Mouse (Mus musculus): ENCODE measurements at regions not wholly inside any gene's neighbourhood (a gene's known extent, or its start where the extent isn't known, plus 50 kb on each side); places are given as distances from the start of the nearest gene placed in this dataset.

GRCm38 (mm10) chr10:99524273-99525212 lies 234.9 kb downstream of the Csl start:
- TF ChIP-seq POLR2A (IDR thresholded peaks at IDR 0.05; ENCODE audit: low read depth, low read length) (no peak), CTCF (IDR thresholded peaks at IDR 0.05; ENCODE audit: extremely low read depth, insufficient read length, insufficient replicate concordance, low read depth, low read length) (no peak)
- Histone ChIP-seq H3K4me1 (ENCODE audit: control insufficient read depth, insufficient read depth, insufficient read length, low read length) (no peaks in the 10 kb centered on the region), H3K27me3 (ENCODE audit: control insufficient read depth, insufficient read depth, low read length) (no peaks in the 10 kb centered on the region), H3K27ac (ENCODE audit: insufficient read depth, low read depth, low read length) (no peak overlapping the region), H3K4me3 (ENCODE audit: low read depth, low read length) (no peak overlapping the region), H3K36me3 (ENCODE audit: control insufficient read depth, insufficient read depth, low read length) (no peaks in the 10 kb centered on the region)
- WGBS: 51% methylated on average over 20 of the region's 20 CpGs

DNA sequence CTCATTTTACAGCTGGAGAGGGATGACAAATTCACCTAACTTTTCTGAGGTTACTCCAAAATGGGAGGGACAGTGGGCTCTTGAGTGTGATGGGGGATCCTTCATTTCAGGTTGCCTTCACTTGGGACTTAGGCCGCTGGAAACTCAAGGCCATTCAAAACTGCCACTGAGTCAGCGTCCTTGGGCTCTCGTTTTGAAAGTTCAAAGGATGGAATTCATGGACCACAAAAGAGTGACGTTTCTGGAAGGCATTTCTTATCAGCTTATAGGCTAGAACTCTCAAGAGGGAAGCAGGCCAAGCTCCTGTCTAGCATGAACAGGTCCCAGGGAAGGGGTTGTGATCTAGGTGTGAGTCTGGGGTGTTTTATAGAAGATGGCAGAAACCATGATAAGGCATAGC lies 233.3 kb downstream of the Csl start:
- Histone ChIP-seq H3K27me3 (ENCODE audit: control insufficient read depth, insufficient read depth, low read length) (no peaks in the 10 kb centered on the region), H3K27ac (ENCODE audit: insufficient read depth, low read depth, low read length) (no peak overlapping the region), H3K4me1 (ENCODE audit: control insufficient read depth, insufficient read depth, insufficient read length, low read length) (no peaks in the 10 kb centered on the region), H3K36me3 (ENCODE audit: control insufficient read depth, insufficient read depth, low read length) (no peaks in the 10 kb centered on the region), H3K4me3 (ENCODE audit: low read depth, low read length) (no peak overlapping the region)
- TF ChIP-seq CTCF (IDR thresholded peaks at IDR 0.05; ENCODE audit: extremely low read depth, insufficient read length, insufficient replicate concordance, low read depth, low read length): no peak
- TF ChIP-seq POLR2A (IDR thresholded peaks at IDR 0.05; ENCODE audit: low read depth, low read length): no peak
- WGBS: 84% methylated on average over 4 of the region's 4 CpGs

DNA sequence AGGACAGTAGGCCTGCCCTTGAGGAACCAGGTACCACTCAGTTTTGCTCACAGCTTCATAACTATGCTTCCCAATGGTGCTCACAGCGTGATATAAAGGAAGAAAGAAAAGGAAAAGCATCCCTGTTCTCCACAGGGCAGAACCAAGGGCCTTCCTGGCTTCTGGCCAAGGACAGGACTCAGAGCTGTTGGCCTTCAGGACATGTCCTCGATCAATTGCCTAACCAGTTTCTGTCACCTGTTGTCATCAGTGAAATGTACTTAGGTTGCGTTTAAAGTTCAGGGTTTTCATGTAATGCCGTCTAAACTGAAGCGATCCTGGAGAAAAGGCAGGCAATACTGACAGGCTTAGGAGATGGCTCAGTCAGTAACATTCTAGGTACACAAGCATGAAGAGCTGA lies 232.9 kb downstream of the Csl start:
- Histone ChIP-seq H3K27me3 (ENCODE audit: control insufficient read depth, insufficient read depth, low read length) (no peaks in the 10 kb centered on the region), H3K4me1 (ENCODE audit: control insufficient read depth, insufficient read depth, insufficient read length, low read length) (no peaks in the 10 kb centered on the region), H3K27ac (ENCODE audit: insufficient read depth, low read depth, low read length) (no peak overlapping the region), H3K36me3 (ENCODE audit: control insufficient read depth, insufficient read depth, low read length) (no peaks in the 10 kb centered on the region), H3K4me3 (ENCODE audit: low read depth, low read length) (no peak overlapping the region)
- no peak for TF ChIP-seq CTCF (IDR thresholded peaks at IDR 0.05; ENCODE audit: extremely low read depth, insufficient read length, insufficient replicate concordance, low read depth, low read length)
- no peak for TF ChIP-seq POLR2A (IDR thresholded peaks at IDR 0.05; ENCODE audit: low read depth, low read length)
- 78% methylated on average over 5 of the region's 5 CpGs for WGBS

GRCm38 (mm10) chr10:99531104-99531503 lies 228.4 kb downstream of the Csl start:
- H3K27me3 ChIP-seq (ENCODE audit: control insufficient read depth, insufficient read depth, low read length): no peaks in the 10 kb centered on the region
- TF ChIP-seq POLR2A (IDR thresholded peaks at IDR 0.05; ENCODE audit: low read depth, low read length) (no peak), CTCF (IDR thresholded peaks at IDR 0.05; ENCODE audit: extremely low read depth, insufficient read length, insufficient replicate concordance, low read depth, low read length) (no peak)
- H3K27ac ChIP-seq (ENCODE audit: insufficient read depth, low read depth, low read length): no peak overlapping the region
- no peaks in the 10 kb centered on the region for H3K36me3 ChIP-seq (ENCODE audit: control insufficient read depth, insufficient read depth, low read length)
- H3K4me3 ChIP-seq (ENCODE audit: low read depth, low read length): no peak overlapping the region
- no peaks in the 10 kb centered on the region for H3K4me1 ChIP-seq (ENCODE audit: control insufficient read depth, insufficient read depth, insufficient read length, low read length)

DNA sequence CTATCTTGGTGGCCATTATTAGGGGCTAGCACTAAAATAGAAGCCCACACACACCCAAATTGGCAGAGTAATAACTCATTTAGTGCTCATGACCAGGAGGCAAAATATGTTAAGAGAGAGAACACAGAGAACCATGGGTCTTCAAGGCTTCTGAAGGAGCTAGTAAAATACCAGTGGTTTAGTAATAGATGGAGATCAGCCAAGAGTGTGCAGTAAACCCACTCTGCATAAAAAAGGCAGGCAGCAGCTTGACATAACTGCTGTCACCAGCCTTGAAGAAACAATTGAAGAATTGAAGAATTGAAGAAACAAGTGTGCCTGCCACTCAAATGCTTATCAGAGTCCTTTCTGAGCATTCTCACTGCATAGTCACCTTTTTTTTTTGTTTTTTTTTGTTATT lies 227.9 kb downstream of the Csl start:
- Histone ChIP-seq H3K4me3 (ENCODE audit: low read depth, low read length) (no peak overlapping the region), H3K4me1 (ENCODE audit: control insufficient read depth, insufficient read depth, insufficient read length, low read length) (no peaks in the 10 kb centered on the region), H3K36me3 (ENCODE audit: control insufficient read depth, insufficient read depth, low read length) (no peaks in the 10 kb centered on the region), H3K27ac (ENCODE audit: insufficient read depth, low read depth, low read length) (no peak overlapping the region), H3K27me3 (ENCODE audit: control insufficient read depth, insufficient read depth, low read length) (no peaks in the 10 kb centered on the region)
- TF ChIP-seq CTCF (IDR thresholded peaks at IDR 0.05; ENCODE audit: extremely low read depth, insufficient read length, insufficient replicate concordance, low read depth, low read length) (no peak), POLR2A (IDR thresholded peaks at IDR 0.05; ENCODE audit: low read depth, low read length) (no peak)

GRCm38 (mm10) chr10:99531992-99532391 lies 227.5 kb downstream of the Csl start:
- H3K27me3 ChIP-seq (ENCODE audit: control insufficient read depth, insufficient read depth, low read length): no peaks in the 10 kb centered on the region
- 82% methylated on average over 7 of the region's 7 CpGs for WGBS
- no peak overlapping the region for H3K4me3 ChIP-seq (ENCODE audit: low read depth, low read length)
- TF ChIP-seq CTCF (IDR thresholded peaks at IDR 0.05; ENCODE audit: extremely low read depth, insufficient read length, insufficient replicate concordance, low read depth, low read length): no peak
- no peak for TF ChIP-seq POLR2A (IDR thresholded peaks at IDR 0.05; ENCODE audit: low read depth, low read length)
- no peak overlapping the region for H3K27ac ChIP-seq (ENCODE audit: insufficient read depth, low read depth, low read length)
- H3K36me3 ChIP-seq (ENCODE audit: control insufficient read depth, insufficient read depth, low read length): no peaks in the 10 kb centered on the region
- H3K4me1 ChIP-seq (ENCODE audit: control insufficient read depth, insufficient read depth, insufficient read length, low read length): no peaks in the 10 kb centered on the region

DNA sequence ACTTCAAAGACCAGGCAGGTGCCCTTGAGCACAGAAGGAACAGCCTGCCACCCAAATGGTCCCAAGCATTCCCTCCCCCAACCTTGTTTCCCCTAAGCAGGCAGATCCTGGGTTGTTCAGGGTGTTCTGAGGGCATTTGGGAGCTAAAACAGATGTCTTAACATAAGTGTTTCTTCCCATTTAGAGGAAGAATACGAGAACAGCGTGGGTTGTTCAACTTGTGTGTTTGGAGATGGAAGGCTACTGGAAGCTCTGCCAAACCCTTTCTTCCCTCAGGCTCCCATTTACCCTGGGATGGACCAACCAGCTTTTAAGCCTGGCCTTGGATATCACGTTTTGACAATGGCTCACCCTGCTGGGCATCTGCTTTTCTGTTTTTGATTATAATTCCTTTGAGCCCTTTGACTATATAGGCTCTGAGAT lies 226.8 kb downstream of the Csl start:
- no peak overlapping the region for H3K27ac ChIP-seq (ENCODE audit: insufficient read depth, low read depth, low read length)
- H3K4me1 ChIP-seq (ENCODE audit: control insufficient read depth, insufficient read depth, insufficient read length, low read length): no peaks in the 10 kb centered on the region
- no peaks in the 10 kb centered on the region for H3K27me3 ChIP-seq (ENCODE audit: control insufficient read depth, insufficient read depth, low read length)
- TF ChIP-seq POLR2A (IDR thresholded peaks at IDR 0.05; ENCODE audit: low read depth, low read length): no peak
- TF ChIP-seq CTCF (IDR thresholded peaks at IDR 0.05; ENCODE audit: extremely low read depth, insufficient read length, insufficient replicate concordance, low read depth, low read length): no peak
- no peak overlapping the region for H3K4me3 ChIP-seq (ENCODE audit: low read depth, low read length)
- no peaks in the 10 kb centered on the region for H3K36me3 ChIP-seq (ENCODE audit: control insufficient read depth, insufficient read depth, low read length)
- 67% methylated on average over 3 of the region's 3 CpGs for WGBS

Data from small intestine, adult 2 months (tissue).